Mouse (Mus musculus) MEL (cell line): Measurements from ENCODE around the gene Nemp1. TPM values are rescaled to one million over a fixed set of nuclear protein-coding genes. Genes with fewer than 3 reads are reported as not detected.
A peak's percentile ranks its signal among the peaks of the same experiment; 100 is the strongest.

ENCODE experiments used
- DNase-seq: peaks from one replicate; pipeline ENCODE4 v3.0.0; 2011; ENCODE audit warnings: low read depth, low spot score
- H3K27ac ChIP-seq: 2 replicates; pipeline ENCODE4 v1.5.1; 2012; ENCODE audit warnings: low read depth, mild to moderate bottlenecking, control low read depth, low read length, moderate library complexity; ENCODE audit not compliant: control insufficient read depth
- H3K27me3 ChIP-seq, 2 experiments: fragments of 150-350 bp in 1 of 2; sonication (generic) in 1 of 2; 2 replicates each; pipeline ENCODE4 v1.6.1; 2012; ENCODE audit warnings: low read length in 2 of 2, mild to moderate bottlenecking in 2 of 2, improper control_type of control experiment in 1 of 2, moderate library complexity in 1 of 2; ENCODE audit not compliant: insufficient read depth in 2 of 2, control insufficient read depth in 1 of 2
- H3K36me3 ChIP-seq, 2 experiments: 2 replicates each; pipeline ENCODE4 v1.6.1; 2012 to 2014; ENCODE audit warnings: low read length in 2 of 2, improper control_type of control experiment in 1 of 2, inconsistent platforms in 1 of 2, mild to moderate bottlenecking in 1 of 2; ENCODE audit not compliant: insufficient read depth in 2 of 2, control insufficient read depth in 1 of 2
- H3K4me1 ChIP-seq, 2 experiments: fragments of 150-350 bp in 1 of 2; sonication (generic) in 1 of 2; 2 replicates each; pipeline ENCODE4 v1.6.1; 2012; ENCODE audit warnings: low read length in 2 of 2, improper control_type of control experiment in 1 of 2, mild to moderate bottlenecking in 1 of 2; ENCODE audit not compliant: insufficient read depth in 2 of 2, control insufficient read depth in 1 of 2
- H3K4me3 ChIP-seq, 2 experiments: fragments of 150-350 bp in 1 of 2; sonication (generic) in 1 of 2; 2 replicates each; pipeline ENCODE4 v1.5.1; 2012; ENCODE audit warnings: low read depth in 2 of 2, low read length in 2 of 2, mild to moderate bottlenecking in 2 of 2, moderate library complexity in 2 of 2, control low read depth in 1 of 2, improper control_type of control experiment in 1 of 2; ENCODE audit not compliant: control insufficient read depth in 1 of 2, insufficient read depth in 1 of 2
- H3K79me2 ChIP-seq: 2 replicates; pipeline ENCODE4 v1.6.1; 2012; ENCODE audit warnings: mild to moderate bottlenecking, low read length, moderate library complexity; ENCODE audit not compliant: control insufficient read depth, poor library complexity, insufficient read depth
- H3K9ac ChIP-seq: 2 replicates; pipeline ENCODE4 v1.6.1; 2012; ENCODE audit warnings: low read depth, mild to moderate bottlenecking, control low read depth, low read length, moderate library complexity; ENCODE audit not compliant: control insufficient read depth, poor library complexity, severe bottlenecking
- H3K9me3 ChIP-seq: fragments of 150-350 bp; sonication (generic); replicated peaks from 2 replicates; pipeline ENCODE4 v1.6.1; 2012; ENCODE audit warnings: mild to moderate bottlenecking, low read length, improper control_type of control experiment, moderate library complexity; ENCODE audit not compliant: insufficient read depth
- BHLHE40 ChIP-seq: IDR thresholded peaks from 2 replicates; pipeline ENCODE4 v1.6.1; 2012; ENCODE audit warnings: low read depth, mild to moderate bottlenecking, inconsistent platforms, low read length, improper control_type of control experiment, borderline replicate concordance
- CHD2 ChIP-seq: IDR thresholded peaks from 2 replicates; pipeline ENCODE4 v1.6.1; 2011; ENCODE audit warnings: low read length, improper control_type of control experiment
- ELF1 ChIP-seq: IDR thresholded peaks from 2 replicates; pipeline ENCODE4 v1.6.1; 2014; ENCODE audit warnings: low read depth, mild to moderate bottlenecking, inconsistent platforms, low read length, improper control_type of control experiment, moderate library complexity
- EP300 ChIP-seq, 2 experiments: IDR thresholded peaks; 2 replicates each; pipeline ENCODE4 v1.6.1; 2011; ENCODE audit warnings: improper control_type of control experiment in 2 of 2, low read length in 2 of 2, low read depth in 1 of 2, mild to moderate bottlenecking in 1 of 2
- ETS1 ChIP-seq: IDR thresholded peaks from 2 replicates; pipeline ENCODE4 v1.6.1; 2012; ENCODE audit warnings: low read depth, mild to moderate bottlenecking, inconsistent platforms, low read length, improper control_type of control experiment, moderate library complexity
- GATA1 ChIP-seq: IDR thresholded peaks from 2 replicates; pipeline ENCODE4 v1.6.1; 2011; ENCODE audit warnings: low read depth, low read length, improper control_type of control experiment
- HCFC1 ChIP-seq: IDR thresholded peaks from 2 replicates; pipeline ENCODE4 v1.6.1; 2012; ENCODE audit warnings: low read depth, mild to moderate bottlenecking, inconsistent platforms, low read length, improper control_type of control experiment, moderate library complexity
- MAZ ChIP-seq: IDR thresholded peaks from 2 replicates; pipeline ENCODE4 v1.6.1; 2012; ENCODE audit warnings: low read depth, mild to moderate bottlenecking, inconsistent platforms, low read length, improper control_type of control experiment
- MXI1 ChIP-seq: IDR thresholded peaks from 2 replicates; pipeline ENCODE4 v1.6.1; 2011; ENCODE audit warnings: mild to moderate bottlenecking, low read depth, low read length, improper control_type of control experiment
- MYC ChIP-seq: IDR thresholded peaks from 2 replicates; pipeline ENCODE4 v1.6.1; 2011; ENCODE audit warnings: low read depth, mild to moderate bottlenecking, low read length, improper control_type of control experiment, moderate library complexity
- POLR2A ChIP-seq, 2 experiments: IDR thresholded peaks; 2 replicates each; pipeline ENCODE4 v1.6.1; 2011 to 2012; ENCODE audit warnings: low read length in 2 of 2, mild to moderate bottlenecking in 2 of 2, control low read depth in 1 of 2, improper control_type of control experiment in 1 of 2, low read depth in 1 of 2, moderate library complexity in 1 of 2; ENCODE audit not compliant: control insufficient read depth in 1 of 2, insufficient read depth in 1 of 2, poor library complexity in 1 of 2
- POLR2AphosphoS2 ChIP-seq: IDR thresholded peaks from 2 replicates; pipeline ENCODE4 v1.6.1; 2011; ENCODE audit warnings: low read length, improper control_type of control experiment
- TCF12 ChIP-seq: IDR thresholded peaks from 2 replicates; pipeline ENCODE4 v1.6.1; 2014; ENCODE audit warnings: low read depth, mild to moderate bottlenecking, inconsistent platforms, low read length, improper control_type of control experiment, moderate library complexity
- ZC3H11A ChIP-seq: IDR thresholded peaks from 2 replicates; pipeline ENCODE4 v1.6.1; 2012; ENCODE audit warnings: low read depth, mild to moderate bottlenecking, inconsistent platforms, low read length, improper control_type of control experiment
- ZKSCAN1 ChIP-seq: IDR thresholded peaks from 2 replicates; pipeline ENCODE4 v1.6.1; 2012; ENCODE audit warnings: low read depth, mild to moderate bottlenecking, inconsistent platforms, low read length, improper control_type of control experiment, moderate library complexity
- ZMIZ1 ChIP-seq: IDR thresholded peaks from 2 replicates; pipeline ENCODE4 v1.6.1; 2012; ENCODE audit warnings: low read depth, mild to moderate bottlenecking, inconsistent platforms, low read length, improper control_type of control experiment, moderate library complexity
- polyA plus RNA-seq, 2 experiments: library from polyadenylated mRNA; stranded (reverse) in 1 of 2; unstranded in 1 of 2; fragments of >175 nt in 1 of 2; fragments of >200 nt in 1 of 2; gene quantifications; 2 replicates each; pipeline versions ENCODE4 v1.2.1 to v1.2.4; 2012; ENCODE audit warnings: low replicate concordance in 2 of 2, low read depth in 1 of 2; ENCODE audit not compliant: insufficient read length in 2 of 2, insufficient read depth in 1 of 2, missing spikeins in 1 of 2
- total RNA-seq: library from RNA; depleted of rRNA; stranded (reverse); fragments of 300-350 nt; gene quantifications from 2 replicates; pipeline ENCODE4 v1.2.3, GENCODE M21; 2012

Nemp1 gene
- total and polyA plus RNA-seq, 3 experiments, result 12.1 to 13.9 TPM; not detected in 1

- Histone ChIP-seq H3K79me2 (peaks cover 21% of the 10 kb centered on the region), H3K4me3 (peak overlapping the region; percentile 98)
- DNase-seq, result peak; percentile 86
Measured at GRCm38 (mm10) chr10:127643553-127644238, 23.0 kb upstream of the Nemp1 start.

GRCm38 (mm10) chr10:127645791-127646190 is 20.9 kb upstream of the Nemp1 start:
- peaks cover 2 to 11% of the 10 kb centered on the region in 2 experiments; a peak in 3 of 4 replicates for H3K4me1 ChIP-seq
- H3K27me3 ChIP-seq, result no peaks in the 10 kb centered on the region
- no peak overlapping the region for H3K9ac ChIP-seq
- no peak for DNase-seq
- no peak overlapping the region for H3K4me3 ChIP-seq
- no peaks in the 10 kb centered on the region for H3K9me3 ChIP-seq
- H3K27ac ChIP-seq, result no peak overlapping the region
- TF ChIP-seq ETS1 (no peak), ELF1 (no peak), ZKSCAN1 (no peak), POLR2A (IDR thresholded peaks at IDR 0.05; ENCODE audit: control insufficient read depth in 1 of 2, insufficient read depth in 1 of 2, low read depth in 1 of 2, low read length in 2 of 2, poor library complexity in 1 of 2) (no peak), MAZ (no peak), MYC (no peak), CHD2 (no peak), EP300 (IDR thresholded peaks at IDR 0.05; ENCODE audit: low read depth in 1 of 2, low read length in 2 of 2) (no peak), ZMIZ1 (no peak), ZC3H11A (no peak), TCF12 (no peak), BHLHE40 (no peak), GATA1 (no peak)
- peaks cover 21% of the 10 kb centered on the region for H3K79me2 ChIP-seq
- H3K36me3 ChIP-seq, result peaks cover 3 to 7% of the 10 kb centered on the region in 2 experiments

More at GRCm38 (mm10) chr10:127643553-127644238, 23.0 kb upstream of the Nemp1 start:
- 0 out of 2 replicates have a peak, but pooled peaks have one; percentile 14 for TF ChIP-seq HCFC1
- peak; percentile 81 for TF ChIP-seq MAZ
- TF ChIP-seq MXI1, result peak; percentile 40; the same call in 1 of the 2 replicates
- TF ChIP-seq POLR2AphosphoS2, result peak; percentile 34; the same call in 1 of the 2 replicates
- TF ChIP-seq ZC3H11A, result no peak
- no peaks in the 10 kb centered on the region for H3K9me3 ChIP-seq
- H3K4me1 ChIP-seq, result peaks cover 2 to 11% of the 10 kb centered on the region in 2 experiments; a peak in 3 of 4 replicates
- H3K9ac ChIP-seq, result peak overlapping the region; percentile 95
- no peaks in the 10 kb centered on the region for H3K27me3 ChIP-seq
- peaks cover 3% of the 10 kb centered on the region in 2 experiments for H3K36me3 ChIP-seq
- H3K27ac ChIP-seq, result peak overlapping the region; percentile 93
